Mouse (Mus musculus) cerebellum, adult 9-10 months (tissue): ENCODE results near the gene D630003M21Rik.

Experiments
- DNase-seq: peaks from one replicate; pipeline ENCODE4 v3.0.0; 2022

D630003M21Rik gene

GRCm38 (mm10) chr2:158228670-158229502 is at the start of gene D630003M21Rik:
TSS of gene D630003M21Rik (minus strand) at chr2:158229222.
- DNase-seq: no peak

- no peak for DNase-seq
Observed at GRCm38 (mm10) chr2:158276878-158277277, 47.9 kb upstream of the D630003M21Rik start.

GRCm38 (mm10) chr2:158276451-158276850 is 47.4 kb upstream of the D630003M21Rik start:
- no peak for DNase-seq

- DNase-seq: no peak
Observed at GRCm38 (mm10) chr2:158275811-158276210, 46.8 kb upstream of the D630003M21Rik start.

- DNase-seq: no peak
Observed at GRCm38 (mm10) chr2:158275349-158275748, 46.3 kb upstream of the D630003M21Rik start.

GRCm38 (mm10) chr2:158273646-158274045 is 44.6 kb upstream of the D630003M21Rik start:
- no peak for DNase-seq

GRCm38 (mm10) chr2:158270017-158270416 is 41.0 kb upstream of the D630003M21Rik start:
- DNase-seq: no peak

GRCm38 (mm10) chr2:158264877-158265276 is 35.9 kb upstream of the D630003M21Rik start:
- DNase-seq: no peak

GRCm38 (mm10) chr2:158259498-158259897 is 30.5 kb upstream of the D630003M21Rik start:
- DNase-seq: no peak

- DNase-seq: peak; percentile 69
Observed at GRCm38 (mm10) chr2:158258781-158259180, 29.8 kb upstream of the D630003M21Rik start.

- no peak for DNase-seq
Observed at GRCm38 (mm10) chr2:158258005-158258418, 29.0 kb upstream of the D630003M21Rik start, which contains the start of gene Bpi. TSS of gene Bpi (plus strand) at chr2:158258094.

GRCm38 (mm10) chr2:158256894-158257293 is 27.9 kb upstream of the D630003M21Rik start:
- no peak for DNase-seq

GRCm38 (mm10) chr2:158253806-158254205 is 24.8 kb upstream of the D630003M21Rik start:
- no peak for DNase-seq

- no peak for DNase-seq
Observed at GRCm38 (mm10) chr2:158250558-158250957, 21.5 kb upstream of the D630003M21Rik start.

- DNase-seq: no peak
Observed at GRCm38 (mm10) chr2:158248318-158248717, 19.3 kb upstream of the D630003M21Rik start.

- no peak for DNase-seq
Observed at GRCm38 (mm10) chr2:158247852-158248251, 18.8 kb upstream of the D630003M21Rik start.

- DNase-seq: no peak
Observed at GRCm38 (mm10) chr2:158245072-158245817, 16.2 kb upstream of the D630003M21Rik start.

- DNase-seq: peak; percentile 50
Observed at GRCm38 (mm10) chr2:158243129-158243870, 14.3 kb upstream of the D630003M21Rik start.

GRCm38 (mm10) chr2:158242170-158242896 is 13.3 kb upstream of the D630003M21Rik start:
- DNase-seq: peak; percentile 83

- no peak for DNase-seq
Observed at GRCm38 (mm10) chr2:158241126-158241738, 12.2 kb upstream of the D630003M21Rik start.

GRCm38 (mm10) chr2:158238101-158238500 is 9.1 kb upstream of the D630003M21Rik start:
- DNase-seq: peak; percentile 48

GRCm38 (mm10) chr2:158236698-158237097 is 7.7 kb upstream of the D630003M21Rik start:
- no peak for DNase-seq
